Mouse (Mus musculus): Measurements from ENCODE around the gene Cks1b. TPM values are rescaled to one million over a fixed set of nuclear protein-coding genes. Genes with fewer than 3 reads are reported as not detected.

Gene Cks1b
- polyA plus RNA-seq, 1 experiment from 2014 or later, result 269 TPM

DNA sequence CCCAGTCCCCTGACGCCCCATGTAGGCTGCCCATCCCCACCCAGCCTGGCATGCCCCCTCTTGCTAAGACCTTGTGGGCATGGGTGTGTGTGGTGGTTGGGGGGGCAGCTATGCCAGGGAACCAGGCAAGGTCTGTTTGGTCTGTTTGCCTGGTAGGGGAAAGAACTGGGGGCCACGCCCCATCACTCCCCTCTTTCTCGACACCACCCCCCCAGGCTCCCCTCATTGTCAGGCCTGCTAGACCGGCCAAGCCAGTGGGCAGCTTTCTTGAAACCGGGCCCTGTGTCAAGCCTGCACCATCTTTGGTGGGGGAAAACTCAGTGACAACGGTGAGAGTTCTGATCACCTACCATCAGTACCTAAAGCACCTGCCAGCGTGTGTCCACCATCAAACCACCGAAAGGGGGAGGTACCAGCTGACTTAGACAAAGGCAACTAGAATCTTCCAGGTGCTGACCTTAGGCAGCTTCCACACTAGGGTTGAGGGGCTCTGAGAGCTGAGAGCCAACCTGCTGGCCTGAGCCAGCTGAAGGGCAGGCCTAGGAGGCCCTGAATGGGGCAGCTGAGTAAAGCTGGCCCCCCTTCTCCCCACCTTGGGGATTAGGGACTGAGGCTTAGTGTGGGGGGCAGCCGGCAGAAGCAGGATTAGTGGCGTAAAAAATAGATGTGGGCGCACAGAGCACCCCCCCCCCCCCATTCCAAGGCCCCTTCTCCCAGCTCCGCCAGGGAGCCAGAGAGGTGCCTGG, 33.7 kb downstream of the Cks1b start:
- Histone ChIP-seq H3K9me3 (replicated peaks; ENCODE audit: control insufficient read depth, low read length) (no peaks in the 10 kb centered on the region), H3K27me3 (replicated peaks; ENCODE audit: control insufficient read depth, insufficient read depth, low read length) (no peaks in the 10 kb centered on the region), H3K4me2 (ENCODE audit: low read length) (no peak overlapping the region), H3K27ac (ENCODE audit: low read depth, low read length) (no peak overlapping the region), H3K4me1 (ENCODE audit: control insufficient read depth, insufficient read depth, low read length) (no peaks in the 10 kb centered on the region; the same call in 1 of the 2 replicates), H3K36me3 (ENCODE audit: control insufficient read depth, insufficient read depth, low read length) (no peaks in the 10 kb centered on the region), H3K4me3 (ENCODE audit: low read depth, low read length) (no peak overlapping the region), H3K9ac (ENCODE audit: low read length) (no peak overlapping the region)
- ATAC-seq, result no peak
- WGBS, result 50% methylated on average over 11 of the region's 12 CpGs
- DNase-seq (ENCODE audit: low spot score), result no peak

DNA sequence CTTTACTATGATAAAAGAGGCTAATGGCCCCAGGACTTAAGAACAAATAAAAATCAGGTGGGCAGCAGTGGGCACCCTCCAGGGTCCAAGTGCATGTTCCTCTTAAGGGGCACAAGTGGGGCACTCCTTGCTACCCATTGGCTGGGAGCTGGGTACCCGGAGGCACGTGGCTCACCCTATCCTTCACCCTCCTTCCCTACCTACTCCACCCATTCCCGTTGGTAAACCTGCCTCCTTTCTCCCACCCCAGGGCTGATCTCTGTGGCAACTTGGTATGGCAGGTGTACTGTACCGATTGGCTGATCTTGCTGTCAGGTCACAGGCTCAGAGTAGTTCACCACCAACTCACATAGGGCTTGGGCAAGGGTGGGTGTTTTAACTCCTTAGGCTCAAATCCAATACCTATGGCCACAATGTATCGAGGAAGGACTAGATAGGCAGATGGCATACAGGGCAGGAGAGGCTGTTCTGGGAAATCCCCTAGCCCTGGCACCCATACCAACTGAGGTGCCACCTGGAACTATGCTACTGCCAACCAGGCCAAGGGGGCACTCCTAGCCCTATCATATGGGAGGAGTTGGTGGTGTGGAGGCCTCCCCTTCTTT, 34.4 kb downstream of the Cks1b start:
- Histone ChIP-seq H3K27me3 (replicated peaks; ENCODE audit: control insufficient read depth, insufficient read depth, low read length) (no peaks in the 10 kb centered on the region), H3K4me2 (ENCODE audit: low read length) (no peak overlapping the region), H3K36me3 (ENCODE audit: control insufficient read depth, insufficient read depth, low read length) (no peaks in the 10 kb centered on the region), H3K4me1 (ENCODE audit: control insufficient read depth, insufficient read depth, low read length) (no peaks in the 10 kb centered on the region; the same call in 1 of the 2 replicates), H3K9ac (ENCODE audit: low read length) (no peak overlapping the region), H3K9me3 (replicated peaks; ENCODE audit: control insufficient read depth, low read length) (no peaks in the 10 kb centered on the region), H3K4me3 (ENCODE audit: low read depth, low read length) (no peak overlapping the region), H3K27ac (ENCODE audit: low read depth, low read length) (no peak overlapping the region)
- WGBS, result 89% methylated on average over 5 of the region's 5 CpGs
- DNase-seq (ENCODE audit: low spot score) (no peak), ATAC-seq (no peak)

DNA sequence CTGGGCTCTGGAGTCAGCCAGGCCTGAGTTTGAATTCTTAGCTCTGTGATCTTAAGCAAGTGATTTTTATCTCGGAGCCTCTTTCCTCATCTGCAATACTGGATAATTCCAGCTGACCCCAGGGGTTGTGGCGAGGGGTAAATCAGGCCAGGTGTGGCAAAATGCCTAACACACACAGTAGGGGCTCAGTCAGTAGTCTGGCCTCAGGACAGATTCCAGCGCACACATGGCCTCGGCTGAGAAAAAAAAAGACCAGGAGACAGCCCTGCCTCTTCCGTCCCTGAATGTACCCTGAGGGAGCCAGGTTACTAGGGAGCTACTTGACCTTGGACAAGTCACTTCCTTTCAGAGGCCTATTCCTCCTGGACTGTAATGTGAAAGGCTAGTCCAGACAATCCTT, 35.2 kb downstream of the Cks1b start:
- Histone ChIP-seq H3K9me3 (replicated peaks; ENCODE audit: control insufficient read depth, low read length) (no peaks in the 10 kb centered on the region), H3K4me2 (ENCODE audit: low read length) (no peak overlapping the region), H3K9ac (ENCODE audit: low read length) (no peak overlapping the region), H3K27me3 (replicated peaks; ENCODE audit: control insufficient read depth, insufficient read depth, low read length) (no peaks in the 10 kb centered on the region), H3K4me1 (ENCODE audit: control insufficient read depth, insufficient read depth, low read length) (no peaks in the 10 kb centered on the region; the same call in 1 of the 2 replicates), H3K36me3 (ENCODE audit: control insufficient read depth, insufficient read depth, low read length) (no peaks in the 10 kb centered on the region), H3K4me3 (ENCODE audit: low read depth, low read length) (no peak overlapping the region), H3K27ac (ENCODE audit: low read depth, low read length) (no peak overlapping the region)
- no peak for DNase-seq (ENCODE audit: low spot score)
- no peak for ATAC-seq
- WGBS, result 83% methylated on average over 5 of the region's 5 CpGs

DNA sequence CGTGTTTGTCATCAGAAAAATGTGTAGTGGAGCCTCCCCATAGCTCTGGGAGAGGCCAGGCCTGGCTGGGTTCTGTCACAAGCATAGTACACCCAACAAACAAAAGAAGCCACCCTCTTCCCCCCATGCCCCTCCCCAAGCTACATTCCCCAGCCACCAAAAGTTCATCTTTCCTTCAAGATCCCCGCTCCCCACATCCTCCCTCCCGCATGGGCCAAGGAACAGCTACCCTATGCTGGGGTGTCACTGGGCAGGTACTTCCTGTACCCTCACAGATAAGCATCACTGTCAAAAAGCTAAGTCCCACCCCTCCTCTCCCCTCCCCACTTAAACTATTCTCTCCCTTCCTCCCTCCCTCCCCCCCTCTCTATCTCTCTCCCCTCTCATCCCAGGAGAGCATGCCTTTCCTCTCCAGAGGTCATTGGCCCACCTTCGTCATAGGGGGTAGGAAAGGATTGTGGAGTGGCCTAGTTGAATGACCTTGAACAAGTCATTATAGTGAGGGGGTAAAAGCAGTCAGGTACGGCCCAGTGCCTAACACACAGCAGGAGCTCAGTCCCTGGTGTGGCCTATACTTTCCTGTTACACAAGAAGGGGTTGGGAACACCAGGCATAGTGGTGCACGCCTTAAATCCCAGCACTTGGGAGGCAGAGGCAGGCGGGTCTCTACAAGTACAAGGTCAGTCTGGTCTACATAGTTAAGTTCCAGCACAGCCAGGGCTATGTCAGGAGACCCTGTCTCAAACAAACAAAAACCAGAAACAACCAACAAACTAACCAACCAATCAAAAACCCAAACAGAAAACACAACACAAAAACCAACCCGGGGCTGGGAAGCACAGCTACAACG, 35.9 kb downstream of the Cks1b start:
- no peaks in the 10 kb centered on the region for H3K9me3 ChIP-seq (replicated peaks; ENCODE audit: control insufficient read depth, low read length)
- no peak overlapping the region for H3K9ac ChIP-seq (ENCODE audit: low read length)
- 90% methylated on average over 9 of the region's 9 CpGs for WGBS

DNA sequence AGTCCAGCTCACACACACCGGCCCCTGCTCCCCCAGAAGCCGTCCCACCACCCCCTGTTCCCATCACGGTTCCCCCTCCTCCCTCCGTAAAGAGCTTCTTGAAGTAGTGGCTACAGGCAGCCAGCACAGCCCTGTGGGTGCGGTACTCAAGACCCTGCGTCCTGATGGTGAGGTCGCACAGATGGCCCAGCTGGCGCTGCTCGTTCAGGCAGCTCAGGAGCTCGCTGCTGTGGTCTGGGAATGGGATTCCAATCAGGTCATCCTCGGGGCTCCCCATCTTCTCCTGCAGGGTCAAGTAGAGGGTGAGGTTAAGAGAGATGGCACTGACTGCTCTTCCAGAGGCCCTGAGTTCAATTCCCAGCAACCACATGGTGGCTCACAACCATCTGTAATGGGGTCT, 37.0 kb downstream of the Cks1b start:
- Histone ChIP-seq H3K27me3 (replicated peaks; ENCODE audit: control insufficient read depth, insufficient read depth, low read length) (no peaks in the 10 kb centered on the region), H3K9ac (ENCODE audit: low read length) (no peak overlapping the region), H3K9me3 (replicated peaks; ENCODE audit: control insufficient read depth, low read length) (no peaks in the 10 kb centered on the region), H3K36me3 (ENCODE audit: control insufficient read depth, insufficient read depth, low read length) (no peaks in the 10 kb centered on the region), H3K4me3 (ENCODE audit: low read depth, low read length) (no peak overlapping the region), H3K4me2 (ENCODE audit: low read length) (no peak overlapping the region), H3K4me1 (ENCODE audit: control insufficient read depth, insufficient read depth, low read length) (no peaks in the 10 kb centered on the region), H3K27ac (ENCODE audit: low read depth, low read length) (no peak overlapping the region)
- DNase-seq (ENCODE audit: low spot score) (no peak), ATAC-seq (no peak)
- WGBS, result 90% methylated on average over 11 of the region's 11 CpGs

More for the DNA sequence above, 35.9 kb downstream of the Cks1b start:
- Histone ChIP-seq H3K27ac (ENCODE audit: low read depth, low read length) (no peak overlapping the region), H3K36me3 (ENCODE audit: control insufficient read depth, insufficient read depth, low read length) (no peaks in the 10 kb centered on the region), H3K4me2 (ENCODE audit: low read length) (no peak overlapping the region), H3K4me1 (ENCODE audit: control insufficient read depth, insufficient read depth, low read length) (no peaks in the 10 kb centered on the region), H3K4me3 (ENCODE audit: low read depth, low read length) (no peak overlapping the region), H3K27me3 (replicated peaks; ENCODE audit: control insufficient read depth, insufficient read depth, low read length) (no peaks in the 10 kb centered on the region)
- no peak for DNase-seq (ENCODE audit: low spot score)
- no peak for ATAC-seq

DNA sequence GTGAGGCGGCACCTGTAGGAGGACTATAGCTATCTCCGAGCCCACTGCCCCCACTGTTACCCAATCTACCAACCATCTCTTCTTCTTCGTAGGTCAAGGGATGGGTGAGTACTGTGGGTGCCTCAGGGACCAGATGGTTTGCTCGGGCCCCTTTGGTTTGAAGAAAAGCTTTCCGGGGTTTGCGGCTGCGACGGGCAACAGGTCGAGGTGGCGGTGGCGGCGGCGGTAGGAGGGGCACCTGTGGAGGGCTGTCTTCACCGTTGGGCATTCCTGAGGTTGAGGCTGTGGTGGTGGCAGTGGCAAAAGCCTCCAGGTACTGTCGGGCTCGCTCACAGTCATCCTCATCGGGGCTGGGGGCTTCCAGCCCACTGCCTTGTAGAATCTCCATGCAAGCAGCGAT, 37.5 kb downstream of the Cks1b start:
- Histone ChIP-seq H3K27me3 (replicated peaks; ENCODE audit: control insufficient read depth, insufficient read depth, low read length) (no peaks in the 10 kb centered on the region), H3K4me1 (ENCODE audit: control insufficient read depth, insufficient read depth, low read length) (no peaks in the 10 kb centered on the region), H3K9me3 (replicated peaks; ENCODE audit: control insufficient read depth, low read length) (no peaks in the 10 kb centered on the region), H3K4me3 (ENCODE audit: low read depth, low read length) (no peak overlapping the region), H3K9ac (ENCODE audit: low read length) (no peak overlapping the region), H3K27ac (ENCODE audit: low read depth, low read length) (no peak overlapping the region), H3K36me3 (ENCODE audit: control insufficient read depth, insufficient read depth, low read length) (no peaks in the 10 kb centered on the region), H3K4me2 (ENCODE audit: low read length) (no peak overlapping the region)
- ATAC-seq (no peak), DNase-seq (ENCODE audit: low spot score) (no peak)
- 94% methylated on average over 18 of the region's 18 CpGs for WGBS

DNA sequence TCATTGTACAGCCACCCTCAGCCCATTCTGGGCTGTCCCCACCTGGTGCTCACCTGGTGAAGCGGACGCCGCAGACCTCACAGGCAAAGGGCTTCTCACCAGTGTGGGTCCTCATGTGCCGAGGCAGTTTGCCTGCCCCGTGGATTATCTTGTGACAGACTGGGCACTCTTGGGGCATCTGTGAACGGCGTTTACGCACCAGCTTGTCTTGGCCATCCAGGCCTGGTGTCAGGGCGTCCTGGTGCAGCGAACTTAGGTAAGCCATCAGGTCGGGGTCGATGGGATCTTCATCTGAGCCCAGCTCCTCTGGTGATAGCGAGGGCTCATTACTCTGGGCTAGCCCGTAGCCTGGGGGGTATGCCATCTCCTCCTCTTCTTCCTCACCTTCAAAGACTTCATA, 37.9 kb downstream of the Cks1b start:
- Histone ChIP-seq H3K27me3 (replicated peaks; ENCODE audit: control insufficient read depth, insufficient read depth, low read length) (no peaks in the 10 kb centered on the region), H3K27ac (ENCODE audit: low read depth, low read length) (no peak overlapping the region), H3K36me3 (ENCODE audit: control insufficient read depth, insufficient read depth, low read length) (no peaks in the 10 kb centered on the region), H3K9ac (ENCODE audit: low read length) (no peak overlapping the region), H3K4me2 (ENCODE audit: low read length) (no peak overlapping the region), H3K9me3 (replicated peaks; ENCODE audit: control insufficient read depth, low read length) (no peaks in the 10 kb centered on the region), H3K4me1 (ENCODE audit: control insufficient read depth, insufficient read depth, low read length) (no peaks in the 10 kb centered on the region), H3K4me3 (ENCODE audit: low read depth, low read length) (no peak overlapping the region)
- ATAC-seq, result no peak
- no peak for DNase-seq (ENCODE audit: low spot score)
- 92% methylated on average over 14 of the region's 14 CpGs for WGBS

DNA sequence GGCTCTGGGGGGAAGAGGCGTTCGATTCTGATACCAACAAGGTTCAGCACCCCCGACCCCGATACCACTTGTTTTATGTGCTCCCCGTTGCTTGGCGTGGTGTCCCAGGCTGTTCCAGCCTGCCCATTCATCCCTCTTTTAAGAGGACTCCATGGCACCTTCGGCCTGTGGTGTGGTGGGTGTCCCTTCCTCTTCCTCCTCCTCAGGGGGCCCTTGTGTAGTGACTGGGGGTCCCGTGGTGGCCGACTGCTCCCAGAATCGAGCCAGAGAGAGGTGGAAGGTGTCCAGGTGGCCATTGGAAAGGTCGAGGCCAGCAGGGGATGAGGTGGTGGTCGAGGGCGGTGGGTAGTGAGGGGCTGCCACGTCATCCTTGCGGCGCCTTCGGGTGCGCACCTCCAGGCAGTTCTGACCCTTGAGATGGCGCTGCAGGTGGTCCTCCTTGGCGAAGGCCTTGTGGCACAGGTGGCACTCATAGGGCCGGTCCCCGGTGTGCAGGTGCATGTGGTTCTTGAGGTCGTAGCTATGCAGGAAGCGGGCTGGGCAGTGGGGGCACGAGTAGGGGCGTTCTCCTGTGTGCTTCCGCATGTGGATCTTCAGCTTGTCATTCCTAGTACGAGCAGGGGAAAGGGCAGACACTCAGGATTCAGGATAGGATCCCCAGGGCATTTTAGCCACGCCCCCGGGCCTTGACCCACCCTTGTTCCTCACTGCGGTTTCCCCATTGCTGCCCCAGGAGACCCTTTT, 38.6 kb downstream of the Cks1b start:
- H3K4me3 ChIP-seq (ENCODE audit: low read depth, low read length), result no peak overlapping the region

More for the DNA sequence above, 38.6 kb downstream of the Cks1b start:
- ATAC-seq, result no peak
- Histone ChIP-seq H3K4me1 (ENCODE audit: control insufficient read depth, insufficient read depth, low read length) (no peaks in the 10 kb centered on the region), H3K9ac (ENCODE audit: low read length) (no peak overlapping the region), H3K27me3 (replicated peaks; ENCODE audit: control insufficient read depth, insufficient read depth, low read length) (no peaks in the 10 kb centered on the region), H3K9me3 (replicated peaks; ENCODE audit: control insufficient read depth, low read length) (no peaks in the 10 kb centered on the region), H3K27ac (ENCODE audit: low read depth, low read length) (no peak overlapping the region), H3K4me2 (ENCODE audit: low read length) (no peak overlapping the region), H3K36me3 (ENCODE audit: control insufficient read depth, insufficient read depth, low read length) (no peaks in the 10 kb centered on the region)
- 89% methylated on average over 31 of the region's 31 CpGs for WGBS
- no peak for DNase-seq (ENCODE audit: low spot score)

Measured in forebrain, embryonic 14.5 days (tissue).